Mouse (Mus musculus): ENCODE results near the gene Heca.

GRCm38 (mm10) chr10:17987823-17988423, 40.1 kb upstream of the Heca start:
- TF ChIP-seq MYOD1 (IDR thresholded peaks at IDR 0.05; ENCODE audit: control insufficient read depth, insufficient read length, low read depth) (no peak), CTCF (IDR thresholded peaks at IDR 0.05; ENCODE audit: control insufficient read depth, insufficient read depth, insufficient read length) (no peak)

Measured in C2C12 (cell line).